Comparison of ENCODE assay signal across 14 mouse cellular contexts in the genomic region with DNA sequence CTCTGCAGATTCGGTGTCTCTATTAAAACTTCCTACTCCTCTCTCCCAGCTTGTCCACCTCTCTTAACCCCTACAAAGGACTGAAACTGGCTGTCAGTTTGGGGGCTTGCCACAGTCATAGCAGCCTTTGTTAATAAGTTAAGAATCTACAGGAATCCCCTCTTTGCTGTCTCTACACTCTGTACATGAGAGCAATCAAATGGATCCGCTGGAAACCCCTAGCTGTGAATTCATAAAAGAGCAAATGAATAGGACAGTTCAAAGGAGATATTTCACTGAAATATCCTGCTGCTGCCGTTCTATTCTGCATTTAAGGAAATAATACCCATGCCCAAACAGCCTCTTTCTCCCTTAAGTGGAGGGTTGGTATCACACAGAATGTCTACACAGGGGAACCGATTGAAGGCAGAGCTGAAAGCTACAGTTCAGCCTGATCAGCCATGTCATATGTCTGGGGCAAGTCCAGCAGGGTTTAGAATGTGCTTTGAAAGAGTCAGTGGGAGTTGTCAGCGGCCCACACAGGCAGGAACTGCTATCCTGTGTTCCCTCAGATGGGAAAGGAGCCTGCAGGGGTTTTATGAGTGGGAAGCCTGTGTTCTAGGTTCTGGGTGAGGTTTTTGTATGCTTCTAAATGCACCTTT.
DNase-seq lines count a peak whose midpoint lies in the region; ATAC-seq and TF ChIP-seq lines count a peak whose summit lies in the region.
"Had no signal": no experiment of that assay in that cellular context is flagged by ENCODE, and none has a peak within 500 bp of the region (broad histone marks: within the 10 kb centered on the region; RNA-seq: fewer than 3 reads in every experiment).

No protein-coding gene starts in this region.

- no peak overlapping the region for H3K4me3 ChIP-seq in hindbrain, embryonic 11.5 days (ENCODE audit: low read depth, low read length)
- H3K4me3 ChIP-seq in hindbrain, embryonic 13.5 days: no peak overlapping the region
- H3K4me3 ChIP-seq in neural tube, embryonic 11.5 days (ENCODE audit: low read depth, low read length): no peak overlapping the region
- no peak overlapping the region for H3K4me3 ChIP-seq in neural tube, embryonic 15.5 days (replicated peaks)
- no peak overlapping the region for H3K4me3 ChIP-seq in hindbrain, embryonic 15.5 days
- no peak overlapping the region for H3K4me3 ChIP-seq in midbrain, postnatal 0 days (ENCODE audit: low read depth, low read length)
- H3K4me3 ChIP-seq in lung, adult 2 months (replicated peaks; ENCODE audit: extremely low read depth, low read depth, low read length): no peak overlapping the region
- H3K4me3 ChIP-seq in thymus, adult 2 months (ENCODE audit: control insufficient read depth, insufficient read depth, low read length): no peak overlapping the region
- H3K4me3 ChIP-seq: limb, embryonic 10.5 days; liver, embryonic 12.5 days had no signal

- ATAC-seq in hindbrain, embryonic 11.5 days (ENCODE audit: low FRiP score): peak; percentile 81
- ATAC-seq in hindbrain, embryonic 13.5 days (ENCODE audit: low FRiP score): no peak
- ATAC-seq in neural tube, embryonic 11.5 days (ENCODE audit: insufficient read depth, low FRiP score, low TSS enrichment): peak; percentile 71
- ATAC-seq in neural tube, embryonic 15.5 days (ENCODE audit: low FRiP score): no peak
- ATAC-seq in hindbrain, embryonic 15.5 days (ENCODE audit: low FRiP score, low read depth): peak; percentile 54; the same call in 1 of the 2 replicates
- peak; percentile 83 for ATAC-seq in midbrain, postnatal 0 days (ENCODE audit: low FRiP score)
- ATAC-seq: liver, embryonic 12.5 days had no signal

- TF ChIP-seq POLR2A in lung, adult 2 months (IDR thresholded peaks at IDR 0.05; ENCODE audit: borderline replicate concordance, extremely low read depth, low read depth, low read length): no peak
- no peak for TF ChIP-seq POLR2A in thymus, adult 2 months (IDR thresholded peaks at IDR 0.05; ENCODE audit: control insufficient read depth, extremely low read depth, insufficient read depth, low read length, poor library complexity)

- no peak overlapping the region for H3K9ac ChIP-seq in hindbrain, embryonic 11.5 days (ENCODE audit: low read depth, low read length)
- no peak overlapping the region for H3K9ac ChIP-seq in hindbrain, embryonic 13.5 days
- H3K9ac ChIP-seq in neural tube, embryonic 11.5 days (ENCODE audit: low read length): no peak overlapping the region
- no peak overlapping the region for H3K9ac ChIP-seq in neural tube, embryonic 15.5 days (replicated peaks)
- no peak overlapping the region for H3K9ac ChIP-seq in hindbrain, embryonic 15.5 days
- no peak overlapping the region for H3K9ac ChIP-seq in midbrain, postnatal 0 days (replicated peaks; ENCODE audit: low read length, poor library complexity, severe bottlenecking)
- H3K9ac ChIP-seq: liver, embryonic 12.5 days had no signal

- no peaks in the 10 kb centered on the region for H3K4me1 ChIP-seq in hindbrain, embryonic 11.5 days (replicated peaks; ENCODE audit: control insufficient read depth, insufficient read depth, low read length)
- H3K4me1 ChIP-seq in hindbrain, embryonic 13.5 days (replicated peaks): no peaks in the 10 kb centered on the region
- no peaks in the 10 kb centered on the region for H3K4me1 ChIP-seq in neural tube, embryonic 11.5 days (ENCODE audit: control insufficient read depth, insufficient read depth, low read length)
- 0 out of 2 replicates have a peak, but pooled peaks cover 5% of the 10 kb centered on the region for H3K4me1 ChIP-seq in neural tube, embryonic 15.5 days
- H3K4me1 ChIP-seq in hindbrain, embryonic 15.5 days (replicated peaks): no peaks in the 10 kb centered on the region
- H3K4me1 ChIP-seq in midbrain, postnatal 0 days (ENCODE audit: insufficient read depth, low read length): no peaks in the 10 kb centered on the region
- H3K4me1 ChIP-seq in lung, adult 2 months (ENCODE audit: control insufficient read depth, insufficient read depth, low read length): no peaks in the 10 kb centered on the region
- no peaks in the 10 kb centered on the region for H3K4me1 ChIP-seq in thymus, adult 2 months (replicated peaks; ENCODE audit: control insufficient read depth, insufficient read depth, low read length)
- H3K4me1 ChIP-seq: liver, embryonic 12.5 days had no signal

- H3K27ac ChIP-seq in hindbrain, embryonic 11.5 days (ENCODE audit: low read depth, low read length): no peak overlapping the region
- no peak overlapping the region for H3K27ac ChIP-seq in hindbrain, embryonic 13.5 days
- H3K27ac ChIP-seq in neural tube, embryonic 11.5 days (ENCODE audit: low read depth, low read length): no peak overlapping the region
- no peak overlapping the region for H3K27ac ChIP-seq in neural tube, embryonic 15.5 days (replicated peaks)
- H3K27ac ChIP-seq in hindbrain, embryonic 15.5 days (replicated peaks): no peak overlapping the region
- H3K27ac ChIP-seq in midbrain, postnatal 0 days (ENCODE audit: low read depth, low read length): no peak overlapping the region
- H3K27ac ChIP-seq in thymus, adult 2 months (ENCODE audit: control insufficient read depth, insufficient read depth, low read length): no peak overlapping the region
- H3K27ac ChIP-seq: limb, embryonic 10.5 days; liver, embryonic 12.5 days had no signal

- TF ChIP-seq CTCF in midbrain, postnatal 0 days (IDR thresholded peaks at IDR 0.05): no peak
- no peak for TF ChIP-seq CTCF in lung, adult 2 months (IDR thresholded peaks at IDR 0.05; ENCODE audit: insufficient read depth, low read length)
- no peak for TF ChIP-seq CTCF in thymus, adult 2 months (IDR thresholded peaks at IDR 0.05; ENCODE audit: borderline replicate concordance, control insufficient read depth, extremely low read depth, insufficient read depth, low read length, poor library complexity)

- no peaks in the 10 kb centered on the region for H3K9me3 ChIP-seq in hindbrain, embryonic 11.5 days (ENCODE audit: control insufficient read depth, low read length)
- no peaks in the 10 kb centered on the region for H3K9me3 ChIP-seq in hindbrain, embryonic 13.5 days
- no peaks in the 10 kb centered on the region for H3K9me3 ChIP-seq in neural tube, embryonic 11.5 days (ENCODE audit: control insufficient read depth, low read length)
- H3K9me3 ChIP-seq in neural tube, embryonic 15.5 days (replicated peaks): no peaks in the 10 kb centered on the region
- no peaks in the 10 kb centered on the region for H3K9me3 ChIP-seq in hindbrain, embryonic 15.5 days
- no peaks in the 10 kb centered on the region for H3K9me3 ChIP-seq in midbrain, postnatal 0 days (ENCODE audit: low read length)
- H3K9me3 ChIP-seq: limb, embryonic 10.5 days; liver, embryonic 12.5 days had no signal

- WGBS in hindbrain, embryonic 11.5 days: 40% methylated on average over 5 of the region's 5 CpGs
- 39% methylated on average over 5 of the region's 5 CpGs for WGBS in hindbrain, embryonic 13.5 days
- 53% methylated on average over 5 of the region's 5 CpGs for WGBS in neural tube, embryonic 11.5 days
- 41% methylated on average over 5 of the region's 5 CpGs for WGBS in neural tube, embryonic 15.5 days
- WGBS in hindbrain, embryonic 15.5 days: 34% methylated on average over 5 of the region's 5 CpGs
- 28% methylated on average over 5 of the region's 5 CpGs for WGBS in midbrain, postnatal 0 days
- WGBS in lung, adult 2 months: 73% methylated on average over 5 of the region's 5 CpGs
- WGBS in thymus, adult 2 months: 91% methylated on average over 5 of the region's 5 CpGs

- no peaks in the 10 kb centered on the region for H3K36me3 ChIP-seq in hindbrain, embryonic 11.5 days (ENCODE audit: control insufficient read depth, insufficient read depth, low read length)
- no peaks in the 10 kb centered on the region for H3K36me3 ChIP-seq in hindbrain, embryonic 13.5 days
- no peaks in the 10 kb centered on the region for H3K36me3 ChIP-seq in neural tube, embryonic 11.5 days (ENCODE audit: control insufficient read depth, insufficient read depth, low read length)
- H3K36me3 ChIP-seq in neural tube, embryonic 15.5 days: no peaks in the 10 kb centered on the region
- H3K36me3 ChIP-seq in hindbrain, embryonic 15.5 days: no peaks in the 10 kb centered on the region
- H3K36me3 ChIP-seq in midbrain, postnatal 0 days (ENCODE audit: insufficient read depth, low read length): no peaks in the 10 kb centered on the region
- no peaks in the 10 kb centered on the region for H3K36me3 ChIP-seq in thymus, adult 2 months (ENCODE audit: control insufficient read depth, insufficient read depth, low read length)
- H3K36me3 ChIP-seq: G1E; limb, embryonic 10.5 days; liver, embryonic 12.5 days had no signal

- DNase-seq in hindbrain, embryonic 11.5 days (ENCODE audit: low spot score): peak; percentile 7
- DNase-seq in neural tube, embryonic 11.5 days (ENCODE audit: low spot score): peak; percentile 14
- DNase-seq in midbrain, postnatal 0 days (ENCODE audit: low spot score): peak; percentile 64
- DNase-seq in lung, adult 2 months: no peak
- DNase-seq in thymus, adult 2 months: no peak
- DNase-seq: adrenal gland, adult 2 months; cerebellum, adult 9-10 months; layer of hippocampus, postnatal 36 days had no signal

- no peak overlapping the region for H3K4me2 ChIP-seq in hindbrain, embryonic 11.5 days (replicated peaks; ENCODE audit: low read depth, low read length)
- H3K4me2 ChIP-seq in hindbrain, embryonic 13.5 days: no peak overlapping the region
- no peak overlapping the region for H3K4me2 ChIP-seq in neural tube, embryonic 11.5 days (ENCODE audit: low read depth)
- H3K4me2 ChIP-seq in neural tube, embryonic 15.5 days: no peak overlapping the region
- no peak overlapping the region for H3K4me2 ChIP-seq in hindbrain, embryonic 15.5 days
- no peak overlapping the region for H3K4me2 ChIP-seq in midbrain, postnatal 0 days (ENCODE audit: low read depth, low read length, poor library complexity, severe bottlenecking)
- H3K4me2 ChIP-seq: liver, embryonic 12.5 days had no signal

- H3K27me3 ChIP-seq in hindbrain, embryonic 11.5 days (ENCODE audit: control insufficient read depth, insufficient read depth, low read length): no peaks in the 10 kb centered on the region
- peaks cover 3% of the 10 kb centered on the region; the same call in 1 of the 2 replicates for H3K27me3 ChIP-seq in hindbrain, embryonic 13.5 days
- H3K27me3 ChIP-seq in neural tube, embryonic 11.5 days (ENCODE audit: control insufficient read depth, insufficient read depth, low read length): no peaks in the 10 kb centered on the region
- no peaks in the 10 kb centered on the region for H3K27me3 ChIP-seq in neural tube, embryonic 15.5 days (replicated peaks)
- no peaks in the 10 kb centered on the region for H3K27me3 ChIP-seq in hindbrain, embryonic 15.5 days
- no peaks in the 10 kb centered on the region for H3K27me3 ChIP-seq in midbrain, postnatal 0 days (ENCODE audit: insufficient read depth, low read length)
- H3K27me3 ChIP-seq in thymus, adult 2 months (ENCODE audit: control insufficient read depth, insufficient read depth, low read length): no peaks in the 10 kb centered on the region
- H3K27me3 ChIP-seq: liver, embryonic 12.5 days had no signal

Comparison
In these comparisons a context has a peak if more than half of its experiments do, and no peak if none do; other contexts are left out.
1. ATAC-seq: peak in hindbrain, embryonic 11.5 days (single experiment), neural tube, embryonic 11.5 days (single experiment), hindbrain, embryonic 15.5 days (single experiment) and midbrain, postnatal 0 days (single experiment); none in hindbrain, embryonic 13.5 days (single experiment) and neural tube, embryonic 15.5 days (single experiment).
2. DNase-seq: peak in hindbrain, embryonic 11.5 days (single experiment), neural tube, embryonic 11.5 days (single experiment) and midbrain, postnatal 0 days (single experiment); none in lung, adult 2 months (single experiment) and thymus, adult 2 months (single experiment).